Mouse (Mus musculus): ENCODE measurements around the gene Dusp9. TPM values are rescaled to one million over a fixed set of nuclear protein-coding genes. Genes with fewer than 3 reads are reported as not detected.

Gene Dusp9
- total RNA-seq, 1 experiment: 197 TPM

- Histone ChIP-seq H3K4me3 (ENCODE audit: insufficient read depth in 1 of 2, low read depth in 1 of 2, low read length in 2 of 2, poor library complexity in 1 of 2, severe bottlenecking in 1 of 2) (peak overlapping the region; percentile 66 to 91), H3K27ac (ENCODE audit: insufficient read depth, low read depth, low read length, poor library complexity, severe bottlenecking) (no peak overlapping the region), H3K36me3 (ENCODE audit: control insufficient read depth, insufficient read depth, low read length, poor library complexity, severe bottlenecking) (peaks cover 22% of the 10 kb centered on the region), H3K9me3 (ENCODE audit: control insufficient read depth, insufficient read depth, low read depth, low read length) (no peaks in the 10 kb centered on the region), H3K9ac (ENCODE audit: insufficient read depth, low read depth, low read length, poor library complexity, severe bottlenecking) (peak overlapping the region; percentile 79), H3K4me1 (ENCODE audit: control insufficient read depth in 2 of 2, insufficient read depth in 2 of 2, low read length in 2 of 2, poor library complexity in 1 of 2) (peaks cover 0 to 8% of the 10 kb centered on the region in 2 experiments; a peak in 1 of 4 replicates)
- TF ChIP-seq ZNF384 (IDR thresholded peaks at IDR 0.05; ENCODE audit: low read depth, low read length): no peak
- no peak for TF ChIP-seq HCFC1 (IDR thresholded peaks at IDR 0.05; ENCODE audit: borderline replicate concordance, insufficient read depth, low read length)
- in situ Hi-C loops (cut with MboI; ENCODE audit: low sequenced_read_pairs in 2 of 2, unreplicated experiment in 2 of 2): loop anchor here in 1 of 2 experiments (25.0 kb wide), 1 partner anchor 636 kb away; the partner anchor contains the start of gene Pnma5
- DNase-seq (ENCODE audit: low read depth, low spot score): no peak
These were observed 34.4 kb downstream of the Dusp9 start for GRCm38 (mm10) chrX:73673619-73673967.

DNA sequence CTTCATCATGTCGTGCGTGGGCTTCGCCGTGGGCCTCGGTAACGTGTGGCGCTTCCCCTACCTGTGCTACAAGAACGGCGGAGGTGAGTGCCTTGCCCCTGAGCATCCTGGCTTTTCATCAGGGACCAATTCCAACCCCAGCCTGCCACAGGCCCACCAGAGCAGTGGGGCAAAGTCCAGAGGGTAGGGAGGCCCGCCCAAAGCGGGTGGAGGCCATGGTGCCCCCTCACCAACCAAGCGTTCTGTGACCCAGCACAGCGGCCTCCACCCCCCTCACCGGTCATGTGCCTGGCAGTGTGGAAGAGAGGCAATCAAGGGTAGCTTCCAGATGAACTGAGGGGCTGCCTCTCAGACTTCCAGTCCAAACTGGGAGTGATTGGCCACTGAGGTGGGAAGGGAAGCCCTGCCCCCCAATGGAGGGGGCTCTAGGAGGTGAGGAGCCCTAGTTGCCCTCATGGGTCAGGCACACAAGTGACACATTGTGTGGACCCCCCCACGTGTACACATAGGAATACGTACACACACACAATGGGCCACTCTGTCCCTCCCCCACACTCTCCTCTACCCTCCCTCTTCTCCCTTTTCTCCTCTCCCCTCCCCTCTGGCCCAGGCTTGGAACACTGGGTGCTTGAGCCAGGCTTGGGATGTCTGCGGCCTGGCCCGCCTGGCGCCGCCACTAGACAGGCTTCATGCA lies 34.9 kb downstream of the Dusp9 start:
- peak overlapping the region; percentile 79 for H3K9ac ChIP-seq (ENCODE audit: insufficient read depth, low read depth, low read length, poor library complexity, severe bottlenecking)
- no peak overlapping the region for H3K27ac ChIP-seq (ENCODE audit: insufficient read depth, low read depth, low read length, poor library complexity, severe bottlenecking)
- no peaks in the 10 kb centered on the region for H3K9me3 ChIP-seq (ENCODE audit: control insufficient read depth, insufficient read depth, low read depth, low read length)
- peaks cover 25% of the 10 kb centered on the region for H3K36me3 ChIP-seq (ENCODE audit: control insufficient read depth, insufficient read depth, low read length, poor library complexity, severe bottlenecking)
- TF ChIP-seq MAFK (IDR thresholded peaks at IDR 0.05; ENCODE audit: insufficient read depth, low read depth, low read length): no peak
- TF ChIP-seq CHD2 (IDR thresholded peaks at IDR 0.05; ENCODE audit: low read depth, low read length): no peak
- no peak for TF ChIP-seq ZC3H11A (IDR thresholded peaks at IDR 0.05; ENCODE audit: borderline replicate concordance, low read depth, low read length)
- no peak for TF ChIP-seq ZNF384 (IDR thresholded peaks at IDR 0.05; ENCODE audit: low read depth, low read length)
- TF ChIP-seq HCFC1 (IDR thresholded peaks at IDR 0.05; ENCODE audit: borderline replicate concordance, insufficient read depth, low read length): no peak
- DNase-seq (ENCODE audit: low read depth, low spot score): no peak
- in situ Hi-C loops (cut with MboI; ENCODE audit: low sequenced_read_pairs in 2 of 2, unreplicated experiment in 2 of 2): loop anchor here in 1 of 2 experiments (25.0 kb wide), 1 partner anchor 637 kb away; the partner anchor contains the start of gene Pnma5
- peak overlapping the region; percentile 66 to 91 for H3K4me3 ChIP-seq (ENCODE audit: insufficient read depth in 1 of 2, low read depth in 1 of 2, low read length in 2 of 2, poor library complexity in 1 of 2, severe bottlenecking in 1 of 2)
- peaks cover 0 to 8% of the 10 kb centered on the region in 2 experiments; a peak in 1 of 4 replicates for H3K4me1 ChIP-seq (ENCODE audit: control insufficient read depth in 2 of 2, insufficient read depth in 2 of 2, low read length in 2 of 2, poor library complexity in 1 of 2)

DNA sequence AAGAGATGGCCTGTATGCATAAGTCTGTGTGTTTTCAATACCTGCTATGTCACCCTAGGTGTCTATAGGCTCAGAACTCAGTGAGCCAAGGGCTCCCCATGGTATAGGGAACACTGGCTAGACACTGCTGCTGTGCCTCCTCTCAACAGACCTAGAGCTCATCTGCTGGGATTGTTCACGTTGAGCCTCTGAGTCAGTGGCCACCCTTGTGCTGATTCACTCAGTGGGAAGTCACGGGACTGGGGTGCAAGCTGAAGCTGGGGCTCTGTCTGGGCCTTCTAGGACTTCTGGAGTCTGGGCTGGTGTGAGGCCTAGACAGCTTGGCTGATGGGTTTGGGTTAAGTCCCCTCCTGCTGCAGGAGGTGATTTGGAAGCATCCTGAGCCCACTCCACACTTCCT lies 36.0 kb downstream of the Dusp9 start:
- Histone ChIP-seq H3K4me1 (ENCODE audit: control insufficient read depth in 2 of 2, insufficient read depth in 2 of 2, low read length in 2 of 2, poor library complexity in 1 of 2) (peaks cover 0 to 3% of the 10 kb centered on the region in 2 experiments; a peak in 1 of 4 replicates), H3K36me3 (ENCODE audit: control insufficient read depth, insufficient read depth, low read length, poor library complexity, severe bottlenecking) (peaks cover 34% of the 10 kb centered on the region), H3K9ac (ENCODE audit: insufficient read depth, low read depth, low read length, poor library complexity, severe bottlenecking) (no peak overlapping the region), H3K4me3 (ENCODE audit: insufficient read depth in 1 of 2, low read depth in 1 of 2, low read length in 2 of 2, poor library complexity in 1 of 2, severe bottlenecking in 1 of 2) (no peak overlapping the region), H3K27ac (ENCODE audit: insufficient read depth, low read depth, low read length, poor library complexity, severe bottlenecking) (no peak overlapping the region), H3K9me3 (ENCODE audit: control insufficient read depth, insufficient read depth, low read depth, low read length) (no peaks in the 10 kb centered on the region)
- in situ Hi-C loops (cut with MboI; ENCODE audit: low sequenced_read_pairs in 2 of 2, unreplicated experiment in 2 of 2): no loop called here
- no peak for TF ChIP-seq HCFC1 (IDR thresholded peaks at IDR 0.05; ENCODE audit: borderline replicate concordance, insufficient read depth, low read length)
- no peak for TF ChIP-seq ZC3H11A (IDR thresholded peaks at IDR 0.05; ENCODE audit: borderline replicate concordance, low read depth, low read length)
- TF ChIP-seq MAFK (IDR thresholded peaks at IDR 0.05; ENCODE audit: insufficient read depth, low read depth, low read length): no peak
- no peak for DNase-seq (ENCODE audit: low read depth, low spot score)

- in situ Hi-C loops (cut with MboI; ENCODE audit: low sequenced_read_pairs in 2 of 2, unreplicated experiment in 2 of 2): no loop called here
- no peaks in the 10 kb centered on the region for H3K9me3 ChIP-seq (ENCODE audit: control insufficient read depth, insufficient read depth, low read depth, low read length)
- peaks cover 41% of the 10 kb centered on the region for H3K36me3 ChIP-seq (ENCODE audit: control insufficient read depth, insufficient read depth, low read length, poor library complexity, severe bottlenecking)
- TF ChIP-seq ZNF384 (IDR thresholded peaks at IDR 0.05; ENCODE audit: low read depth, low read length) (no peak), MAFK (IDR thresholded peaks at IDR 0.05; ENCODE audit: insufficient read depth, low read depth, low read length) (no peak), ZC3H11A (IDR thresholded peaks at IDR 0.05; ENCODE audit: borderline replicate concordance, low read depth, low read length) (no peak), HCFC1 (IDR thresholded peaks at IDR 0.05; ENCODE audit: borderline replicate concordance, insufficient read depth, low read length) (no peak), CHD2 (IDR thresholded peaks at IDR 0.05; ENCODE audit: low read depth, low read length) (no peak)
- no peak overlapping the region for H3K27ac ChIP-seq (ENCODE audit: insufficient read depth, low read depth, low read length, poor library complexity, severe bottlenecking)
- no peak overlapping the region for H3K9ac ChIP-seq (ENCODE audit: insufficient read depth, low read depth, low read length, poor library complexity, severe bottlenecking)
- peaks cover 0 to 8% of the 10 kb centered on the region in 2 experiments; a peak in 1 of 4 replicates for H3K4me1 ChIP-seq (ENCODE audit: control insufficient read depth in 2 of 2, insufficient read depth in 2 of 2, low read length in 2 of 2, poor library complexity in 1 of 2)
- DNase-seq (ENCODE audit: low read depth, low spot score): no peak
- H3K4me3 ChIP-seq (ENCODE audit: insufficient read depth in 1 of 2, low read depth in 1 of 2, low read length in 2 of 2, poor library complexity in 1 of 2, severe bottlenecking in 1 of 2): no peak overlapping the region
These were observed 37.4 kb downstream of the Dusp9 start for GRCm38 (mm10) chrX:73676668-73677067.

All from ES-E14 (cell line).